Mouse (Mus musculus) bone marrow macrophage, adult 2 months (primary cell): Measurements from ENCODE around the gene Ppfia2.

Experiments used
- CTCF ChIP-seq: IDR thresholded peaks from 2 replicates; pipeline ENCODE4 v1.5.1; 2012; ENCODE audit warnings: low read depth, mild to moderate bottlenecking, low read length, moderate library complexity
- POLR2A ChIP-seq: IDR thresholded peaks from 2 replicates; pipeline ENCODE4 v1.6.1; 2012; ENCODE audit warnings: mild to moderate bottlenecking, low read depth, low read length, borderline replicate concordance

DNA sequence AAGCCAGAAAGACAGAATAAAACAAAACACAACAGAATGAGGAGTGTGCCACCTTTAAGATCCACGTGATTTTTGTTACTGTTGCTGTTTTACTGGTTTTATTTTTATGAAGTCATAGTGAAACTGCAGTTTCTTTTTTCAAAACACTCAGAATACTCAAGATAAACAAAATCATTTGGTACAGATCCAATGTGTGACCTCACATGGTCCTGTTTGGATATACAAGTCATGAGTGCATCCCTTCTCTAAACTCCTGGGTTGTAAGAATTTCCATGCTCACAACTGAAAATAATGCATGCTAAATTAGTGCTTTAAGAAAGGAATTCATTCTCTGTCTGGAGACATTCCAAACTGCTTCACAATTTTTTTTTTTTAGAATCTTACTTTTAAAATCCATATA, 469.3 kb downstream of the Ppfia2 start:
- no peak for TF ChIP-seq CTCF
- TF ChIP-seq POLR2A: no peak
